Mouse (Mus musculus): Measurements from ENCODE around the gene Enox2. TPM values are rescaled to one million over a fixed set of nuclear protein-coding genes. Genes with fewer than 3 reads are reported as not detected.
A peak's percentile ranks its signal among the peaks of the same experiment; 100 is the strongest.

The Enox2 gene
- 10 to 100 TPM; 16.3 TPM for total RNA-seq (2021)
- long read RNA-seq, experiment 1, partial matches to known transcripts: 1 of 4 reads
- long read RNA-seq, experiment 1, other reads (novel, unspliced or antisense): 2 of 4 reads
- long read RNA-seq, experiment 2, partial matches to known transcripts: 3 of 16 reads
- long read RNA-seq, experiment 2, other reads (novel, unspliced or antisense): 10 of 16 reads

DNA sequence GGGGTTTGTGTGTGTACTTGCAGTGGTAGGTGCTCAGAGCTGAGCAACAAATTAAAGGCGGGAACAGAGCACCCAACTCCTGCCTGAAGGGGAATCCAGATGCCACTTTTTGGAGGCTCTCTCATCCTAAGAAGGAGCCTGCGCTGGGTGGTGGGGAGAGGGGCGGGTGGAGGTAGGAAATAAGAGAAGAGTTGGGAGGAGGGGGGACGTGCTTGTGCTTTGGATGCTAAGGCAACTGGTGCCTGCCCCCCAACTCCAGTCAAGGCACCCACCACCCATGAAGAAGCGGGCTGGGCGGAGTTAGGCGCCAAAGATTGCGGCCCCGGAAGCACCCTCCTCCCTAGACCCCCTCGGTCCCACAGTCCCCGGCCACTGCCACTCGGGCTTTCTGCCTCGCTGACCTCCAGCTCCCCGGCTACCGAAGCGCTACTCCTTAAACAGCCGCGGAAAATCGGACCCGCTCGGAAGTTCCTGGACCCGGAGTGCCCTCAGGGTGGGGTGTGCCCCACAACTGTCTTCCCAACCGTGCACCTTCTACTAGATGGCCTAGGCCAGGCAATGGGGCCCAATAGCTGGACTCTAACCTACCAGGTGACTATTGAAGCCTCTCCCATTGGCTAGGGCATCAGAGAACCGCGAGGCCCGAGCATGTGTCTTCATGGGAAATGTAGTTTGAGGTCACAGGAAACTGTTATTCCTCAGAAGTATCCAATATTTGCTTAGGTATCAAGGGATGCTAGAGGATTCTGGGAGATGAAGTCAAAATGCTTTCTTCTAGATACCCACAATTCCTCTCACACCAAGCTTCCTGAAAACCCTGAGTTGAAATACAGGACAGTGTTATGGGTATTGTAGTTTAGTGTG is at the start of gene Enox2:
TSS of gene Enox2 (minus strand) at position 560 of the 864 bp plus-strand sequence.
- peak; percentile 66 to 91 for DNase-seq (ENCODE audit: low spot score in 2 of 2)
- Histone ChIP-seq H3K4me3 (peak within 1 kb of the TSS; percentile 69), H3K27ac (peak within 1 kb of the TSS; percentile 94)
- TF ChIP-seq CTCF (conservative IDR thresholded peaks at IDR 0.05): no peak

DNA sequence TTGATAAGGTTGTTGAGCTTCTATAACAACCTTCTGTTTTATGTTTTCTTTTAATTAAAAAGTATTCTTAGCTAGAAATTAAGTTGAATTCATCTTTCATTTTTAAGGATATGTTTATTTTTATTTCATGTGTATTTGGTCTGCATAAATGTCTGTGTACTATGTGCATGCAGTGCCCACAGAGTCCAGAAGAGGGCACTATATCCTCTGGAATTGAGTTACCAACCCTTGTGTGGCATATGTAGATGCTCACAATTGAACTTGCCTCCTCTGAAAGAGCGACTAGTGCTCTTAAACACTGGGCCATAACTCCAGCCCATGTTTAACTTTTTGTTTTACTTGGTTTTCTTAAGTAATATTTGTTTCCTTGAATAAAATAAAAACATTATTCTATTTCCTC is 21.4 kb upstream of the Enox2 start:
- peak; percentile 67 for TF ChIP-seq CTCF (conservative IDR thresholded peaks at IDR 0.05)
- H3K4me3 ChIP-seq: no peak overlapping the region
- DNase-seq (ENCODE audit: low spot score in 2 of 2): no peak

DNA sequence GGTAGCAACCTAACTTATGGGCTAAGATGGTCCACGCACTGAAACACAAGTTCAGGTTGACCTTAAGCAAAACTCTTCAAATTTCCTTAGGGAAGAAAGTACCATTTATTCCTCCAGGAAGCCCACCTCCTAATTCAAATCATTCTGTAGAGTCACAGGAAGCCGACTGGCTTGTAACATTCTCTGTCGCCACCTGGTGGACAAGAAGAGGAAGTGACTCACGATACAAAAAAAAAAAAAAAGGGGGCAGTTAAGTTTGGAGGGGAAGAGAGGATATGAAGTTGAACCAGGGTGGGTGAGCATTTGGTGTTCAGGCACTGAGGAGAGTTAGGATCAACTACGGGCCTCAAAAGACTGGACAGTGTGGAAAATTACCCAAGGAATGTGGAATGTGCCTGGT is 18.6 kb upstream of the Enox2 start:
- no peak overlapping the region for H3K4me3 ChIP-seq
- peak in 1 of 2 experiments; percentile 19 for DNase-seq (ENCODE audit: low spot score in 2 of 2)
- no peak overlapping the region for H3K27ac ChIP-seq
- TF ChIP-seq CTCF (conservative IDR thresholded peaks at IDR 0.05): peak; percentile 82

More for the DNA sequence above, 21.4 kb upstream of the Enox2 start:
- H3K27ac ChIP-seq: no peak overlapping the region

DNA sequence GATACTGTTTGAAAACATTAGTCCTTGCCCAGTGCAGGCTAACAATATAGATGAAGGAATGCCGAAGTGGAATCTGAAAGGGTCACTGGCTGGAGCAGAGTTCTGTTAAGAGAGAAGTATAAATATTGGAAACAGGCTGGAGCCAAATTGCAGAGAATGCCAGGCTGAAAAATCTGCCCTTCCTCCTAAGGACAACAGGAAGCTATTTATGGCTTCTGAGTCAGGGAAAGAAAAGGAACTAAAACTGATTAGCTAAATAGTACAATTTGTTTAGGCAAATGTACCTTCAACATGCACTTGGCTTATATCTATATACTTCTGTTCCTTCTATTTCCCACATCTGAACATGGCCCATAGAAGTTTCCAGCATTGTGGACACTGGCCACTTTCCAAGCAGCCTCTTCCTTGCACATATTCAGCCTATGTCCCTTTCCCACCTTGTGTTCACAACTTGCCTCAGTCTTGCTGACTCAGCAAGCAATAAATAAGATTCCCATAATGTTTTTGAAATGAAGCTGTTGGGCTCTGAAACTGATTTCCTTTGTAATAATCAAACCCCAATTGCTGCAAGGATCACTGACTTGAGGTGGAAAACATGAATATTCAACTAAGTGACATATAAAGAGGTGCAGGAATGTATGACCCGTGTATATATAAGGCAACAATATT is 8.0 kb downstream of the Enox2 start:
- H3K4me3 ChIP-seq: no peak overlapping the region
- no peak for TF ChIP-seq CTCF (conservative IDR thresholded peaks at IDR 0.05)
- DNase-seq (ENCODE audit: low spot score in 2 of 2): no peak
- no peak overlapping the region for H3K27ac ChIP-seq

DNA sequence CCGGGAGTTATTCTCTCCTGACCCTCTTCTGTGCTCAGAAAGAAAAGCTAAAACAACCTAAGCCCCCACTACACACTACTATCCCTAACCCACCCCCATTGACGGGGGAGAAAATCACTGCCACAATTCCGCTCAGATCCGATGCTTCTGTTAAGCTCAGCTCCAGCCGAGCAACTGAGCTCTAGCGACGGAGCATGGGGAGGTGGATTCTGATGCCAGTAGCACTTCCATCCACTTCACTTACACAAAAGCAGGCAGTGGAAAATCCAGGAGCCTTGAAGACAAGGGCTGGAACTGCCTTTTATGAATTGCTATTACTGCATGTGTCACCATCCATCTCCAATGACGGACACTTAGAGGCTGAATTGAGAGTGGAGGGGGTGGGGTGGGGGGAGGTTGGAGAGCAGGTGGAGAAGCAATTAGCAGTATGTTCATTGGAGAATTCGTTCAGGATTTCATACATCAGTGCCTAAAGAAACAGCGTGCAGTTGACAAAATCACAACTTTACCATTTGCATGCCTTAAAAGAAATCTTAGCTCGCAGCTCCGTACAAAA is 14.5 kb downstream of the Enox2 start:
- DNase-seq (ENCODE audit: low spot score in 2 of 2): no peak
- peak overlapping the region; percentile 49 for H3K4me3 ChIP-seq
- H3K27ac ChIP-seq: peak overlapping the region; percentile 61; the same call in 1 of the 2 replicates
- TF ChIP-seq CTCF (conservative IDR thresholded peaks at IDR 0.05): no peak

DNA sequence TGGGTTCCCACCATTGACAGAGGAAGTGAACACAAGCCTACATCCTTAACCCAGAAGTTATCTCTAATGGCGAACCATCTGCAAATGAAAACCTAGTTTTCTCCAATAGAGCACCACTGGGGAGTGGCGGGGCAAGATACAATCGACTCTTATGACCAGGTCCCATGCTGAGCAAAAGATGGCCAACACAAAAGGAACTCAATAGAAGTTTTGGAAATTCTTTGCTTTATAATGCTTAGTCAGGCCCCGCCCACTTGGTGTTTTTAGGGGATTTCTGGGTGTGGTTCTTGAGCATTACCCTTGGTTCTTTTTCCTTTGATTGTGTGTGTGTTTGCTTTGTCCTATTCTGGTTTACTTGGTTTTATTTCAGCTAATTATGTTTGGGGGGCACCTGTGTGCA is 37.2 kb downstream of the Enox2 start:
- Histone ChIP-seq H3K27ac (no peak overlapping the region), H3K4me3 (no peak overlapping the region)
- no peak for DNase-seq (ENCODE audit: low spot score in 2 of 2)
- TF ChIP-seq CTCF (conservative IDR thresholded peaks at IDR 0.05): no peak

DNA sequence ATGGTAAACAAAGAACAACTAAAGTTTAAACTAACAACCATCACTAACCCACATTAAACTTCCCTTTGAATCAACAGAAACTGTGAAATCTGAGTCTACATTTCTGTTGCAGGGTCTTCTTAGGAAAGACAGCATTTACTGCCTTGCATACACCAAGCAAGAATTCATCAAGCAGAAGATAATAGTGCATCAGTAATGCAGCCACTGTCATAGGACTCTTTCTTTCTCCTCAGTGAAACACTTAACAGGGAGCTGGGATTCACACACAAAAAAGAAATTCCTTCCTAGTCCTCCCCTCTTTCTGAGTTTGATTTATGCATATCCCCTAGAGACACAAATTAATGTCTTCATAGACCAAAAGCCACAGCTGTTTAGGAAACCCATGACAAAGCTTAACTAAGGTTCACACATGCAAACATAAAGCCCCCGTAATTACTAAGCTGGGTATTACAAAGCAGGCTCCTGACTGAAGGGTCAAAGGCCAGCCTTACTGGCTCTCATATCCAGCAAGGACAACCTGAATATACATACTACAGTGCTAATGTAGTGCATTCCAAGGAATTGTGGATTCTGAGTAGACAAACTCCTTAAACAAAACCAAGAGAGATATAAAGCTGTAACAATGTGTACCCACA is 62.1 kb downstream of the Enox2 start:
- H3K27ac ChIP-seq: no peak overlapping the region
- no peak for DNase-seq (ENCODE audit: low spot score in 2 of 2)
- no peak overlapping the region for H3K4me3 ChIP-seq
- no peak for TF ChIP-seq CTCF (conservative IDR thresholded peaks at IDR 0.05)

DNA sequence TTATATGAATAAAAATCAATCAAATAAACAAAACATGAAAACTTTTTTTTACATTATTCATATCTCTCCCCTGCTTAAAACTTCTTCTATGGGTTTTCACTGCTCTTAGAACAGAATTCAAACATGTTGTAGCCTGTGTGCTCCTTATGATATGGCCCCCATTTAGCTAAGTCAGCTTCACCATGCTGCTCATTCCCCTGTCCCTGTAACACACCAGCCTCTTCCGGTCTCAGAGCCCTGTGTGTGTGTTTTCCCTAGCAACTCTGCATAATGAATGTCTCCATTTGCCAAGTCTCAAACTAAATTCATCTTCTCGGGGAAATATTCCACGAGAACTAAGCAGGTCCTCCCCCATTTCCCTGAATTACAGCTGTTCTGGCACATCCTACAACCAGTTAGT is 71.6 kb downstream of the Enox2 start:
- TF ChIP-seq CTCF (conservative IDR thresholded peaks at IDR 0.05): no peak
- Histone ChIP-seq H3K4me3 (no peak overlapping the region), H3K27ac (no peak overlapping the region)
- DNase-seq (ENCODE audit: low spot score in 2 of 2): no peak

DNA sequence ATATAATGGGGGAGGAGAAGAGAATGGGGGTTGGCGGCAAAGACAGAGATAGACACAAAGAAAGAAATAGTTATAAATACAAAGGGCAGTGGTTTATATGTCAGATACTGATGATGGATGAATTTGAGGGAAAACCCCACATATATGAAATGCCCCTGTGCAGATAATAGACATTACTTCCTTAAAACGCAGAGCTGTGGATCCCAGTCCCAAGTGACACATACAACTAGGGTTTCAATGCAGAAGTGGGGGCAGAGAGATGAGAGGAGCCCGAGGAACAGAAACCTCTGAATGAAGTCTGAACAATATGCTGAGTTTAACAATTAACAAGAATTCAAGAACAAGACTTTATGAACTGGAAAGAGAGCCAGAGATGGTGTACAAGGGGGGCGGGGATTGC is 91.7 kb downstream of the Enox2 start:
- no peak overlapping the region for H3K27ac ChIP-seq
- TF ChIP-seq CTCF (conservative IDR thresholded peaks at IDR 0.05): no peak
- no peak for DNase-seq (ENCODE audit: low spot score in 2 of 2)
- H3K4me3 ChIP-seq: no peak overlapping the region

DNA sequence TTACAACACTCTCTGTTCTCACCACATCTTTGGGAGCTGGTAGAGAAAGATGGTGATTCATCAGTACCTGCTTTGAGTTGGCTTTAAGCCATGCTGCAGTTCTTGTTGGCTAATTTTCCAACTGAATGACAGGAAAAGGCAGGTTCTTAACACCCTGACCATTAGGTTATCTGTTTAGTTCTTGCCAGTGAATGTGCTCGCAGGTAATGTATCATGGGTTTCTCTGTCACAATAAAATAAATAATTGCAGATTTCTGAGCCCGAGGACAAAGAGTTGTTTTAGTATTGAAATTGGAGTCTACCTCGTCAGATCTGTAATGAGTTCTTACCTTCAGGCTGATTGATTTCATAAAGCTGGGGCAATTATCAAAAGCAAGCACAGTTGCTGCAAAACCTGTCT is 106.9 kb downstream of the Enox2 start:
- TF ChIP-seq CTCF (conservative IDR thresholded peaks at IDR 0.05): no peak
- Histone ChIP-seq H3K4me3 (no peak overlapping the region), H3K27ac (no peak overlapping the region)
- no peak for DNase-seq (ENCODE audit: low spot score in 2 of 2)

DNA sequence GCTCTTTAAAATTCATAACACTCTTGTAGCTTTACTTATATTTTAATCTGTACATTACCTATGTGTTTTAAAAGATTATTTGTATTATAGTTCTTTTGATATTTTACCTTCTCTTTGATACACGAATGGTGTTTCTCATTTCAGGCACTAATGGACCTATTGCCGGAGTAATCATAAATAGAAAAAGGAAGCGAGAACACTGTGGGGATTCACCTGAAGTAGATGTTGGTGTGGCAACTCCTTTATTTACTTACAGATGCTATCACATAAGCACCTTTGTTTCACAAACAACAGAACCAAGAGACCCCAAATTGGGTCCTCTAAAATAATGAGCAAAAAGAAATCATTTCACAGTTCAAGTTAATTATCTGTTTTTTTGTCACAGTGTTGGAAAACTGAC is 109.4 kb downstream of the Enox2 start:
- H3K4me3 ChIP-seq: no peak overlapping the region
- no peak for DNase-seq (ENCODE audit: low spot score in 2 of 2)
- TF ChIP-seq CTCF (conservative IDR thresholded peaks at IDR 0.05): no peak
- H3K27ac ChIP-seq: no peak overlapping the region

DNA sequence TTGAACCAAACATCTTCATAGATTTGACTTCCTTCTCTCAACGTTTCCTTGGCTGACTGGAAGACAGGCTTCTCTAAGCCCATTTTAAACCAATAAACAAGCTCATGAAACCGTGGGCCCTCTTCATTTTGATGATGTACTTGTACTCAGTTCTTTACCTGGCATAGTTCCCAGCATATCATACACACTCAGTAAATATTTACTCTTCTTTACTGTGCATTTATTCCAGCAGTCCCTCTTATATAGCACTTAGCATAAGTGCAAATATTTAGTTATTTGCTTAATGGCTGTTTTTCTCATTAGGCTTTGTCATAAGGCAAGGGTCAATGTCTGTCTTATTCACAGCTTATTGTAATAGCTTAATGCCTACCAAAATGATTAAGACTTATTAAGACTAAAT is 133.8 kb downstream of the Enox2 start:
- TF ChIP-seq CTCF (conservative IDR thresholded peaks at IDR 0.05): no peak
- H3K27ac ChIP-seq: no peak overlapping the region
- DNase-seq (ENCODE audit: low spot score in 2 of 2): no peak
- H3K4me3 ChIP-seq: no peak overlapping the region

Data from layer of hippocampus, adult 2 months (tissue).